Mouse (Mus musculus): Measurements from ENCODE around the gene Enox1.

DNA sequence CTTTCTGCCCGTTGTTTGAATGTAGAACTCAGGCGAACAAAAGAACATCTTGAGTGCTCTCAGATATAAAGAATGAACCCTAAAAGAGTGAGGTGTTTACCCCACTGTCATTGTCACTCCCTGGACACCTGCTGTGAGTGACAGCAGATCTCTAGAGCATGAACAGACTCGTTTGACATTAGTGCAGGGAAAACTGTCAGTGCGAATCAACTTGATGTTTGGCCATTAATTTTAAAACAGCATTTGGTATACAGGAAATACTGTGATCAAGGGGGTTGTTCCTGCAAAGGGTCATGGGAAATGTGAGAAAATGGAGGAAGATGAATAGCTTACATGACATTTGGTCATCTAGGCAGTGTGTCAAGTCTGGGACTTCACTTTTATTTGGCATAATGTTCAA lies 101.6 kb downstream of the Enox1 start:
- no peak for TF ChIP-seq CTCF (IDR thresholded peaks at IDR 0.05; ENCODE audit: low read depth, low read length)
- no peak for TF ChIP-seq EP300 (IDR thresholded peaks at IDR 0.05; ENCODE audit: insufficient read depth, low read depth, low read length)

Data from ES-Bruce4 (cell line).